Mouse (Mus musculus): ENCODE data around the gene Dtx1. TPM values are rescaled to one million over a fixed set of nuclear protein-coding genes. Genes with fewer than 3 reads are reported as not detected.

Dtx1 gene
- polyA plus RNA-seq, 1 experiment from 2014 or later: 5.9 TPM

DNA sequence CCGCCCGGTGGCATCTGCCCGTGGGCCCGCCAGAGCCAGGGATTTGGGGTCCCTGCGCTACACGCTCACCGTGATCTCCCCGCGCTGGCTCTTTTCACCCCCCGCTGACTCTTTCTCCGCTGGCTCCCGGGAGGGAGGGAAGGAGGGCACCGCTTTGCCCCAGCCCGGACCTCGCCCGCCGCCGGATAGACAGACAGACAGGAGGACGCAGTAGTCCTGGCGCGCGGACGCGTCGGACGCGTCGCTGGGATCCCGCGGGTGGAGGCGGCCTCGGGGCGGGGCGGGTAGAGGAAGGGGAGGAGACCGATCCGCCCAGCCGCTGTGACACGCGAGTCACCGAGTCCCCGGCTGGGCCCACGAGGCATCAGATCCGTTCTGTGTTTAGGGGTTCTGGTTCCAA is 311 bp downstream of the Dtx1 start:
- Histone ChIP-seq H3K4me1 (ENCODE audit: control insufficient read depth, insufficient read depth, low read length) (0 out of 2 replicates have a peak, but pooled peaks cover 7% of the 10 kb centered on the region), H3K4me2 (replicated peaks; ENCODE audit: low read depth, low read length) (peak overlapping the region; percentile 79), H3K27me3 (ENCODE audit: control insufficient read depth, insufficient read depth, low read length) (peaks cover 13% of the 10 kb centered on the region), H3K36me3 (ENCODE audit: control insufficient read depth, insufficient read depth, low read length) (no peaks in the 10 kb centered on the region), H3K9ac (replicated peaks; ENCODE audit: low read depth, low read length) (peak overlapping the region; percentile 50; the same call in 1 of the 2 replicates), H3K4me3 (ENCODE audit: low read depth, low read length) (peak overlapping the region; percentile 53), H3K27ac (ENCODE audit: low read length) (no peak overlapping the region), H3K9me3 (ENCODE audit: control insufficient read depth, low read depth, low read length) (no peaks in the 10 kb centered on the region)
- 2% methylated on average over 40 of the region's 43 CpGs for WGBS
- ATAC-seq (ENCODE audit: insufficient number of reproducible peaks, insufficient read depth, low FRiP score, low read depth): no peak

GRCm38 (mm10) chr5:120710826-120711248 is 890 bp downstream of the Dtx1 start:
- 0 out of 2 replicates have a peak, but pooled peaks cover 8% of the 10 kb centered on the region for H3K4me1 ChIP-seq (ENCODE audit: control insufficient read depth, insufficient read depth, low read length)
- H3K4me3 ChIP-seq (ENCODE audit: low read depth, low read length): peak overlapping the region; percentile 53
- H3K27ac ChIP-seq (ENCODE audit: low read length): no peak overlapping the region
- peaks cover 13% of the 10 kb centered on the region for H3K27me3 ChIP-seq (ENCODE audit: control insufficient read depth, insufficient read depth, low read length)
- 1% methylated on average over 29 of the region's 34 CpGs for whole genome bisulfite sequencing
- H3K4me2 ChIP-seq (replicated peaks; ENCODE audit: low read depth, low read length): peak overlapping the region; percentile 79
- peak; percentile 1; the same call in 1 of the 2 replicates for ATAC-seq (ENCODE audit: insufficient number of reproducible peaks, insufficient read depth, low FRiP score, low read depth)
- H3K9ac ChIP-seq (replicated peaks; ENCODE audit: low read depth, low read length): peak overlapping the region; percentile 50
- no peaks in the 10 kb centered on the region for H3K9me3 ChIP-seq (ENCODE audit: control insufficient read depth, low read depth, low read length)
- no peaks in the 10 kb centered on the region for H3K36me3 ChIP-seq (ENCODE audit: control insufficient read depth, insufficient read depth, low read length)

DNA sequence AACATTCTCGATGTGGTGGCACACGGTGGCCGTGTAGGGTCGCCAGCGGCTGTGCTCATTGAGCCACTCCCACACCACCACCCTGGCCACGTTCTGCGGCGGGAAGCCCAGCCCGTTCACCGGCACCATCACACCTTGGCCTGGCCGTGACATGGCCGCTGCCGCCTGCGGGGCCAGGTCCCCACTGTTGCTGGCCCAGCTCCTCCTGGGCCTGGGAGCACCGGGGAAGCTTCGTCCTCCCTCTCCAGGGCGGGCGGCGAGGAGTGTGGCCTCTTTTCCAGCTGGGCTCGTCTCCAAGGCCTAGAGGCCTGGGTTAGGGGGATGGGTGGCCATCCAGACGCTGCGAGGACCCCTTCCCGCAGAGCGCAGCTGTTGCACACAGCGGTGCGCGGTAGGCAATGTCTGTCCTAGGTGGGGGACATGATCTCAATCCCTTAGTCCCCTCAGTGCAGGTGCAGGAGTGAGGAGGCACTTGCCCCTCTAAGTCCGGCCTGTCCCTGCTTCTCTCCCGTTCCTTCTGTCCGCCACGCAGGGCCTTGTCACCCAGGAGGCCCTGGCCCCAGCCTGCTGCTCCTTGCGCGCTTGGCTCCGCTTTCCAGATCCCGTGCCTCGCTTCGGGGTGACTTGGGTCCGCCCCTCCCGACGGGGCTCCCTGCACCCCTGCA is 1.4 kb downstream of the Dtx1 start:
- 2% methylated on average over 40 of the region's 40 CpGs for WGBS
- peaks cover 13% of the 10 kb centered on the region for H3K27me3 ChIP-seq (ENCODE audit: control insufficient read depth, insufficient read depth, low read length)

DNA sequence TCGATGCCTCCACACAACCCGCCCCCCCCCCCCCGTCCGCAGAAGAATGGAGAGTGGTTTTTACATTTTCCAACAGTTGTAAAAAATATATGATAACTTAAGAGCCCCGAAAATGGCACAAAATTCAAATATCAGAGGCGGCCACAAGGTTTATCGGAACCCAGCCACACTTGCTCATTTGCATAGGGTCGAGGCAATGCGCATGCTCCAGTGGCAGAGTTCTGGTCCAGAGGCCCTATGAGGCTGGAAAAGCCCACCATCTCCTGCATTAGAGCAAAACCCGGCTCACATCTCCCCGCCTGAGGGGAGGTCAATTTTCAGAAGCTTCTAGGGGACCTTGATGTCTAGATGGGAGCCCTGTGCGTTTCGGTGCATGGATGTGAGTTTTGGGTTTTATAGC is 4.8 kb downstream of the Dtx1 start:
- Histone ChIP-seq H3K36me3 (ENCODE audit: control insufficient read depth, insufficient read depth, low read length) (no peaks in the 10 kb centered on the region), H3K9me3 (ENCODE audit: control insufficient read depth, low read depth, low read length) (no peaks in the 10 kb centered on the region), H3K4me2 (replicated peaks; ENCODE audit: low read depth, low read length) (0 out of 2 replicates have a peak overlapping the region, but pooled peaks have one; percentile 12), H3K27ac (ENCODE audit: low read length) (no peak overlapping the region), H3K4me3 (ENCODE audit: low read depth, low read length) (no peak overlapping the region), H3K9ac (replicated peaks; ENCODE audit: low read depth, low read length) (no peak overlapping the region), H3K4me1 (ENCODE audit: control insufficient read depth, insufficient read depth, low read length) (0 out of 2 replicates have a peak, but pooled peaks cover 8% of the 10 kb centered on the region), H3K27me3 (ENCODE audit: control insufficient read depth, insufficient read depth, low read length) (0 out of 2 replicates have a peak, but pooled peaks cover 4% of the 10 kb centered on the region)
- ATAC-seq (ENCODE audit: insufficient number of reproducible peaks, insufficient read depth, low FRiP score, low read depth): no peak
- 48% methylated on average over 13 of the region's 13 CpGs for WGBS

More for the DNA sequence above, 1.4 kb downstream of the Dtx1 start:
- ATAC-seq (ENCODE audit: insufficient number of reproducible peaks, insufficient read depth, low FRiP score, low read depth): peak; percentile 24; the same call in 1 of the 2 replicates
- Histone ChIP-seq H3K9me3 (ENCODE audit: control insufficient read depth, low read depth, low read length) (no peaks in the 10 kb centered on the region), H3K27ac (ENCODE audit: low read length) (no peak overlapping the region), H3K4me1 (ENCODE audit: control insufficient read depth, insufficient read depth, low read length) (0 out of 2 replicates have a peak, but pooled peaks cover 8% of the 10 kb centered on the region), H3K4me3 (ENCODE audit: low read depth, low read length) (peak overlapping the region; percentile 53), H3K4me2 (replicated peaks; ENCODE audit: low read depth, low read length) (peak overlapping the region; percentile 79), H3K36me3 (ENCODE audit: control insufficient read depth, insufficient read depth, low read length) (no peaks in the 10 kb centered on the region), H3K9ac (replicated peaks; ENCODE audit: low read depth, low read length) (peak overlapping the region; percentile 50; the same call in 1 of the 2 replicates)

DNA sequence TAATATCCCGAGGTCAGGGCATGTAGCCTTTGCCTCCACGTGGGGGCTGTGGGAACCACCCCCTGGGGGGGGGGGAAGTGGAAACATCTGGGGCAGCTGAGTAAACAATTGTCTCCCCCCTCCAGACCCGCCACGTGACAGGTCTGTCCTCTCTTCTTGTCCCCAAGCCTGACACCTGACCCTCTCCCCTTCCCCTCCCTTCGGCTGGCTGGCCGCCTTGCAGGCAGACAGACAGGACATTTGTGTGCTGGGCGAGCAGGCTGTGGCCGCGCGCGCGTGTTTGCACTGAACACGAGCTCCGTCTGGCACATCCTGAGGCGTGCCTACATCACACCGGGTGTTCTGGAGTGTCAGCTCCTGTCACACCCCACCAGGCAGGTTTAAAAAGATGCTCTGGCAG is 5.2 kb downstream of the Dtx1 start:
- no peak for ATAC-seq (ENCODE audit: insufficient number of reproducible peaks, insufficient read depth, low FRiP score, low read depth)
- 7% methylated on average over 16 of the region's 16 CpGs for WGBS
- Histone ChIP-seq H3K27me3 (ENCODE audit: control insufficient read depth, insufficient read depth, low read length) (0 out of 2 replicates have a peak, but pooled peaks cover 4% of the 10 kb centered on the region), H3K4me3 (ENCODE audit: low read depth, low read length) (no peak overlapping the region), H3K9me3 (ENCODE audit: control insufficient read depth, low read depth, low read length) (no peaks in the 10 kb centered on the region), H3K27ac (ENCODE audit: low read length) (no peak overlapping the region), H3K4me1 (ENCODE audit: control insufficient read depth, insufficient read depth, low read length) (0 out of 2 replicates have a peak, but pooled peaks cover 8% of the 10 kb centered on the region), H3K4me2 (replicated peaks; ENCODE audit: low read depth, low read length) (0 out of 2 replicates have a peak overlapping the region, but pooled peaks have one; percentile 12), H3K9ac (replicated peaks; ENCODE audit: low read depth, low read length) (no peak overlapping the region), H3K36me3 (ENCODE audit: control insufficient read depth, insufficient read depth, low read length) (no peaks in the 10 kb centered on the region)

DNA sequence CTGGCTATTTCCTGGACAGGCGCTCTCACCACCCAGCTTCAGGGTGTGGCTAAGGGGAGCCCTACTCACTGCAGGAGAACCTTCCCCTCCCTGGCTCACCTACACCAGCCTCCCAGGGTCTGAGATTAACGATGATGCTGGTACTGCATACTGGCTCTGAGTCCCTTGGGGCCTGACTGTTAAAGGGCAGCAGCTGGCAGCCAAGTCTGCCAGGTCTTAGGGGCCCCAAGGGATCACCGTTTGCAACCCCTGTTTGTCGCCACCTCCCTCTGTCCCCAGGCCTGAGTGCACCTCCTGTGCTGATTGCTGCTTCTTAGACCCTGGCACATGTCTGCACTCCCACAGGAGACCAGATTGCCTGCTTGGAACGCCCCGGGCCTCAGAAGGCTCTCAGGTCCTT is 7.3 kb downstream of the Dtx1 start:
- Histone ChIP-seq H3K4me2 (replicated peaks; ENCODE audit: low read depth, low read length) (no peak overlapping the region), H3K4me3 (ENCODE audit: low read depth, low read length) (no peak overlapping the region), H3K4me1 (ENCODE audit: control insufficient read depth, insufficient read depth, low read length) (0 out of 2 replicates have a peak, but pooled peaks cover 5% of the 10 kb centered on the region), H3K27me3 (ENCODE audit: control insufficient read depth, insufficient read depth, low read length) (no peaks in the 10 kb centered on the region), H3K36me3 (ENCODE audit: control insufficient read depth, insufficient read depth, low read length) (no peaks in the 10 kb centered on the region), H3K9ac (replicated peaks; ENCODE audit: low read depth, low read length) (no peak overlapping the region), H3K27ac (ENCODE audit: low read length) (no peak overlapping the region), H3K9me3 (ENCODE audit: control insufficient read depth, low read depth, low read length) (no peaks in the 10 kb centered on the region)
- 56% methylated on average over 6 of the region's 6 CpGs for WGBS
- ATAC-seq (ENCODE audit: insufficient number of reproducible peaks, insufficient read depth, low FRiP score, low read depth): no peak

GRCm38 (mm10) chr5:120703660-120704059 is 8.1 kb downstream of the Dtx1 start:
- H3K36me3 ChIP-seq (ENCODE audit: control insufficient read depth, insufficient read depth, low read length): no peaks in the 10 kb centered on the region
- H3K27me3 ChIP-seq (ENCODE audit: control insufficient read depth, insufficient read depth, low read length): no peaks in the 10 kb centered on the region
- H3K9ac ChIP-seq (replicated peaks; ENCODE audit: low read depth, low read length): no peak overlapping the region
- ATAC-seq (ENCODE audit: insufficient number of reproducible peaks, insufficient read depth, low FRiP score, low read depth): no peak
- 0 out of 2 replicates have a peak, but pooled peaks cover 5% of the 10 kb centered on the region for H3K4me1 ChIP-seq (ENCODE audit: control insufficient read depth, insufficient read depth, low read length)
- no peak overlapping the region for H3K27ac ChIP-seq (ENCODE audit: low read length)
- H3K4me3 ChIP-seq (ENCODE audit: low read depth, low read length): no peak overlapping the region
- no peaks in the 10 kb centered on the region for H3K9me3 ChIP-seq (ENCODE audit: control insufficient read depth, low read depth, low read length)
- 78% methylated on average over 3 of the region's 3 CpGs for whole genome bisulfite sequencing
- no peak overlapping the region for H3K4me2 ChIP-seq (replicated peaks; ENCODE audit: low read depth, low read length)

GRCm38 (mm10) chr5:120702969-120703368 is 8.8 kb downstream of the Dtx1 start:
- ATAC-seq (ENCODE audit: insufficient number of reproducible peaks, insufficient read depth, low FRiP score, low read depth): no peak
- H3K4me1 ChIP-seq (ENCODE audit: control insufficient read depth, insufficient read depth, low read length): 0 out of 2 replicates have a peak, but pooled peaks cover 5% of the 10 kb centered on the region
- H3K36me3 ChIP-seq (ENCODE audit: control insufficient read depth, insufficient read depth, low read length): no peaks in the 10 kb centered on the region
- H3K27ac ChIP-seq (ENCODE audit: low read length): no peak overlapping the region
- H3K9ac ChIP-seq (replicated peaks; ENCODE audit: low read depth, low read length): no peak overlapping the region
- no peak overlapping the region for H3K4me2 ChIP-seq (replicated peaks; ENCODE audit: low read depth, low read length)
- 89% methylated on average over 2 of the region's 2 CpGs for WGBS
- no peaks in the 10 kb centered on the region for H3K27me3 ChIP-seq (ENCODE audit: control insufficient read depth, insufficient read depth, low read length)
- no peaks in the 10 kb centered on the region for H3K9me3 ChIP-seq (ENCODE audit: control insufficient read depth, low read depth, low read length)
- no peak overlapping the region for H3K4me3 ChIP-seq (ENCODE audit: low read depth, low read length)

Data from stomach, embryonic 14.5 days (tissue).